Mouse (Mus musculus) small intestine, adult 2 months (tissue): ENCODE data around the gene Emilin1. TPM values are rescaled to one million over a fixed set of nuclear protein-coding genes. Genes with fewer than 3 reads are reported as not detected.

ENCODE experiments used
- H3K27ac ChIP-seq: fragments of 200-500 bp; 2 replicates; pipeline ENCODE4 v1.5.1; 2012; ENCODE audit warnings: low read depth, low read length, control low read depth, inconsistent platforms; ENCODE audit not compliant: insufficient read depth
- H3K27me3 ChIP-seq: fragments of 200-500 bp; 2 replicates; pipeline ENCODE4 v1.6.1; 2012; ENCODE audit warnings: mild to moderate bottlenecking, moderate library complexity, low read length, inconsistent platforms; ENCODE audit not compliant: control insufficient read depth, insufficient read depth
- H3K36me3 ChIP-seq: fragments of 200-500 bp; 2 replicates; pipeline ENCODE4 v1.6.1; 2012; ENCODE audit warnings: mild to moderate bottlenecking, low read length, control low read depth, inconsistent platforms; ENCODE audit not compliant: control insufficient read depth, insufficient read depth
- H3K4me1 ChIP-seq: fragments of 200-500 bp; 2 replicates; pipeline ENCODE4 v1.6.1; 2012; ENCODE audit warnings: low read length, inconsistent platforms, mixed read lengths; ENCODE audit not compliant: control insufficient read depth, insufficient read depth, insufficient read length
- H3K4me3 ChIP-seq: fragments of 200-500 bp; 2 replicates; pipeline ENCODE4 v1.5.1; 2012; ENCODE audit warnings: low read depth, mild to moderate bottlenecking, control low read depth, inconsistent platforms, low read length, moderate library complexity
- CTCF ChIP-seq: fragments of 200-500 bp; IDR thresholded peaks from 2 replicates; pipeline ENCODE4 v1.5.1; 2012; ENCODE audit warnings: low read depth, mild to moderate bottlenecking, control low read depth, inconsistent platforms, low read length, moderate library complexity, mixed read lengths; ENCODE audit not compliant: insufficient replicate concordance, insufficient read length; ENCODE audit errors: extremely low read depth
- POLR2A ChIP-seq: fragments of 200-500 bp; IDR thresholded peaks from 2 replicates; pipeline ENCODE4 v1.6.1; 2012; ENCODE audit warnings: low read depth, mild to moderate bottlenecking, control low read depth, inconsistent platforms, low read length, moderate library complexity
- WGBS: fragments of 180-500 bp; shearing (Covaris S2); methylation state at CpG from one replicate; pipeline ENCODE4 v1.1.7; 2018; 5-methylcytosine and 5-hydroxymethylcytosine counted together
- polyA plus RNA-seq: library from polyadenylated mRNA; depleted of rRNA; stranded (reverse); fragments of >200 nt; gene quantifications from 2 replicates; pipeline ENCODE4 v1.2.3, GENCODE M21; 2012

The Emilin1 gene
- polyA plus RNA-seq, 1 experiment, result 81.9 TPM

DNA sequence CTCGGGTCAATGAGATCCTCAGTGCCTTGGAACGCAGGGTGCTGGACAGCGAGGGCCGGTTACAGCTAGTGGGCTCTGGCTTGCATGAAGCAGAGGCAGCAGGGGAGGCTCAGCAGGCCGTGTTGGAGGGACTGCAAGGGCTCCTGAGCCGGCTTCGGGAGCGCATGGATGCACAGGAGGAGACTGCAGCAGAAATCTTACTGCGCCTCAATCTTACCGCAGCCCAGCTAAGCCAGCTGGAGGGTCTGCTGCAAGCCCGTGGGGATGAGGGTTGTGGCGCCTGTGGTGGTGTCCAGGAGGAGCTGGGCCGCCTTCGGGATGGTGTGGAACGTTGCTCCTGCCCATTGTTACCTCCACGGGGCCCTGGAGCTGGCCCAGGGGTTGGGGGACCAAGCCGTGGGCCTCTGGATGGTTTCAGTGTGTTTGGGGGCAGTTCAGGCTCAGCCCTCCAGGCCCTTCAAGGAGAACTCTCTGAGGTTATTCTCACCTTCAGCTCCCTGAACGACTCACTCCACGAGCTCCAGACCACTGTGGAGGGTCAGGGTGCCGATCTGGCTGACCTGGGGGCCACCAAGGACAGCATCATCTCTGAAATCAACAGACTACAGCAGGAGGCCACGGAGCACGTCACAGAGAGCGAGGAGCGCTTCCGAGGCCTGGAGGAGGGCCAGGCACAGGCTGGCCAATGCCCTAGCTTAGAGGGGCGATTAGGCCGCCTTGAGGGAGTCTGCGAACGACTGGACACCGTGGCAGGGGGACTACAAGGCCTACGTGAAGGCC lies 4.9 kb downstream of the Emilin1 start:
- no peak overlapping the region for H3K4me3 ChIP-seq
- TF ChIP-seq POLR2A, result no peak
- TF ChIP-seq CTCF, result no peak
- WGBS, result 91% methylated on average over 31 of the region's 31 CpGs
- no peak overlapping the region for H3K27ac ChIP-seq
- H3K27me3 ChIP-seq, result no peaks in the 10 kb centered on the region
- H3K36me3 ChIP-seq, result no peaks in the 10 kb centered on the region; the same call in 1 of the 2 replicates
- H3K4me1 ChIP-seq, result peaks cover 8% of the 10 kb centered on the region

DNA sequence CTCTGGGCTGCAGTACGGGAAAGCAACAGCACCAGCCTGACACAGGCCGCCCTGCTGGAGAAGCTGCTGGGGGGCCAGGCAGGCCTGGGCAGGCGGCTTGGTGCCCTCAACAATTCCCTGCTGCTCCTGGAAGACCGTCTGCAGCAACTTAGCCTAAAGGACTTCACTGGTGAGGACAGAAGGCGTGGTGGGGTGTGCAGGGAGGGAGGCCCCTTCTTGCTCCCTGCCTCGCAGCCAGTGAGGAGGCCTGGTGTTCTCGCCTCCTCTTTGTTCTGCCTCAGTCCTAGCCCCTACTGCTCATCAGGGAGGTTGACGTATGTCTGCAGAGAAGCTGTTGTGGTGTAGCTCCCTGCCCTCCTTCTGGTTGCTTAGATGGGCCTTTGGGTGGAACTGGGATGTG lies 5.5 kb downstream of the Emilin1 start:
- Histone ChIP-seq H3K36me3 (no peaks in the 10 kb centered on the region; the same call in 1 of the 2 replicates), H3K27me3 (no peaks in the 10 kb centered on the region), H3K4me3 (no peak overlapping the region), H3K4me1 (peaks cover 10% of the 10 kb centered on the region), H3K27ac (no peak overlapping the region)
- TF ChIP-seq CTCF (no peak), POLR2A (no peak)
- whole genome bisulfite sequencing, result 93% methylated on average over 8 of the region's 8 CpGs

GRCm38 (mm10) chr5:30919831-30920614 lies 6.8 kb downstream of the Emilin1 start:
- Histone ChIP-seq H3K4me3 (peak overlapping the region; percentile 59), H3K27ac (peak overlapping the region; percentile 95), H3K36me3 (no peaks in the 10 kb centered on the region; the same call in 1 of the 2 replicates), H3K27me3 (no peaks in the 10 kb centered on the region), H3K4me1 (peaks cover 22% of the 10 kb centered on the region)
- TF ChIP-seq POLR2A, result no peak
- no peak for TF ChIP-seq CTCF
- WGBS, result 67% methylated on average over 11 of the region's 11 CpGs

DNA sequence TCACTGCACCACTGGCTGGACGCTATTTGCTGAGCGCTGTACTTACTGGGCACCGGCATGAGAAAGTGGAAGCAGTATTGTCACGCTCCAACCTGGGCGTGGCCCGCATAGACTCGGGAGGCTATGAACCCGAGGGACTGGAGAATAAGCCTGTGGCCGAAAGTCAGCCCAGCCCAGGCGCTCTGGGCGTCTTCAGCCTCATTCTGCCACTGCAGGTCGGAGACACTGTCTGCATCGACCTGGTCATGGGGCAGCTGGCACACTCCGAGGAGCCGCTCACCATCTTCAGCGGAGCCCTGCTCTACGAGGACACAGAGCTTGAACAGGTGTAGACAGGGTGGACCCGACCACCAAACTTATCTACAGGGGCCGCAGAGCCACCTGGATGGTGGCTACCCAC lies 7.4 kb downstream of the Emilin1 start:
- peak overlapping the region; percentile 59 for H3K4me3 ChIP-seq
- TF ChIP-seq POLR2A (peak; percentile 68), CTCF (no peak)
- H3K27me3 ChIP-seq, result no peaks in the 10 kb centered on the region
- no peaks in the 10 kb centered on the region; the same call in 1 of the 2 replicates for H3K36me3 ChIP-seq
- H3K27ac ChIP-seq, result peak overlapping the region; percentile 95
- H3K4me1 ChIP-seq, result peaks cover 20% of the 10 kb centered on the region
- WGBS, result 28% methylated on average over 19 of the region's 19 CpGs

DNA sequence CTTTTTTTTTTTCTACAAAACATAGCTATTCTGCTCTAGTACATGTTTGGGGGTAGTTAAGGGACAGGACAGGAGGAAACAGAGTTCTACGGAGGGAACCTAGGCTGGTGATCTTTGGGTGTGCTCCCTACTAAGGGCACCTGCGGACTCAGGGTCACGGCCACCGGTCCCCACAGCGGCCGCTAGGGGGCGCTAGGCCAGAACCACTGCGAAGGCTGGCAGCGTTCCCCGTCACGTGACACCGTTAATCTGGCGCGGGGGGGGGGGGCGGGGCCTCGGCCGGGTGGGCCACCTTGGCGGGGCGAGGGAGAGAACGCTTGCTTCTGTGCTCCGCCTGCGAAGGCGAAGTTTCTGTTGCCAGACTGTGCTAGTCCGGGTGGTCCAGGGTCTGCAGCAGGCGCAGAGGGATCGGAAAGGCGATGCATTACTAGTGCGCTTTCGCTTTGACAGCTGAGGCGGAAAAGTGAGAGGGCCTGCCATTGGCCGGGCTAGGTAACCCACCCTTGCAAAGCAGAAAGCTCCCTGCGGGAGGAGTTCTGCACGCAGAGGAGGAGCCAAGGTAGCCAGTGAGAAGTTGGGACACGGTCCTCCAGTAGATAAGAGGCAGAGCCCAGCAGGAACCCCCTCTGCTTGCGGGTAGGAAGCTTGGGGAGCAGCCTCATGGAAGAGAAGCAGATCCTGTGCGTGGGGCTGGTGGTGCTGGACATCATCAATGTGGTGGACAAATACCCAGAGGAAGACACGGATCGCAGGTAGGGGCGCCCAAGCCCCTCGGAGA lies 8.2 kb downstream of the Emilin1 start, which contains the start of gene Khk:
TSS of gene Khk (plus strand) at position 176 of the 778 bp plus-strand sequence.
- peak within 1 kb of the TSS; percentile 62 for H3K4me3 ChIP-seq
- H3K27ac ChIP-seq, result peak within 1 kb of the TSS; percentile 95
- H3K36me3 ChIP-seq, result peaks cover 1% of the 10 kb centered on the region
- TF ChIP-seq CTCF (peak; percentile 86), POLR2A (peak; percentile 93)
- H3K27me3 ChIP-seq, result no peaks in the 10 kb centered on the region
- H3K4me1 ChIP-seq, result peaks cover 28% of the 10 kb centered on the region
- under 1% methylated on average over 40 of the region's 40 CpGs for WGBS

GRCm38 (mm10) chr5:30922581-30923041 lies 9.4 kb downstream of the Emilin1 start:
- H3K27ac ChIP-seq, result peak overlapping the region; percentile 63
- peak overlapping the region; percentile 62 for H3K4me3 ChIP-seq
- TF ChIP-seq CTCF (no peak), POLR2A (no peak)
- WGBS, result 30% methylated on average over 10 of the region's 10 CpGs
- no peaks in the 10 kb centered on the region for H3K27me3 ChIP-seq
- H3K36me3 ChIP-seq, result peaks cover 3% of the 10 kb centered on the region
- peaks cover 38% of the 10 kb centered on the region for H3K4me1 ChIP-seq
